Mouse (Mus musculus): Measurements from ENCODE around the gene Mgea5. TPM values are rescaled to one million over a fixed set of nuclear protein-coding genes. Genes with fewer than 3 reads are reported as not detected.

Mgea5 gene
- polyA plus RNA-seq, 1 experiment from 2014 or later, result 10.8 TPM

GRCm38 (mm10) chr19:45783933-45784576 lies 418 bp upstream of the Mgea5 start:
- peak overlapping the region; percentile 75 for H3K4me2 ChIP-seq (ENCODE audit: low read depth, low read length)
- H3K27ac ChIP-seq (ENCODE audit: low read depth), result peak overlapping the region; percentile 96
- no peaks in the 10 kb centered on the region for H3K27me3 ChIP-seq (ENCODE audit: insufficient read depth, low read length)
- no peak for TF ChIP-seq CTCF (IDR thresholded peaks at IDR 0.05; ENCODE audit: low read depth)
- no peak for TF ChIP-seq EP300 (IDR thresholded peaks at IDR 0.05; ENCODE audit: low read depth)
- no peak for DNase-seq
- no peaks in the 10 kb centered on the region for H3K9me3 ChIP-seq (ENCODE audit: low read length)
- peaks cover 24% of the 10 kb centered on the region for H3K36me3 ChIP-seq (replicated peaks; ENCODE audit: insufficient read depth, low read length)
- H3K4me1 ChIP-seq (ENCODE audit: insufficient read depth), result peaks cover 28% of the 10 kb centered on the region
- peak overlapping the region; percentile 53 for H3K9ac ChIP-seq (replicated peaks)
- peak; percentile 2 for ATAC-seq
- 33% methylated on average over 17 of the region's 17 CpGs for WGBS (ENCODE audit: insufficient replicate concordance)
- H3K4me3 ChIP-seq (ENCODE audit: low read depth, low read length), result peak overlapping the region; percentile 94

- H3K27me3 ChIP-seq (ENCODE audit: insufficient read depth, low read length), result no peaks in the 10 kb centered on the region
- DNase-seq (peak; percentile 85), ATAC-seq (peak; percentile 28)
- peak overlapping the region; percentile 84 for H3K9ac ChIP-seq (replicated peaks)
- peaks cover 28% of the 10 kb centered on the region for H3K4me1 ChIP-seq (ENCODE audit: insufficient read depth)
- no peak for TF ChIP-seq CTCF (IDR thresholded peaks at IDR 0.05; ENCODE audit: low read depth)
- TF ChIP-seq EP300 (IDR thresholded peaks at IDR 0.05; ENCODE audit: low read depth), result no peak
- H3K4me3 ChIP-seq (ENCODE audit: low read depth, low read length), result peak overlapping the region; percentile 94
- peak overlapping the region; percentile 96 for H3K27ac ChIP-seq (ENCODE audit: low read depth)
- peaks cover 39% of the 10 kb centered on the region for H3K36me3 ChIP-seq (replicated peaks; ENCODE audit: insufficient read depth, low read length)
- peak overlapping the region; percentile 90 for H3K4me2 ChIP-seq (ENCODE audit: low read depth, low read length)
- H3K9me3 ChIP-seq (ENCODE audit: low read length), result no peaks in the 10 kb centered on the region
- WGBS (ENCODE audit: insufficient replicate concordance), result under 1% methylated on average over 36 of the region's 36 CpGs
Measured at GRCm38 (mm10) chr19:45782315-45783001, 1.2 kb downstream of the Mgea5 start.

GRCm38 (mm10) chr19:45781676-45782075 lies 2.0 kb downstream of the Mgea5 start:
- Histone ChIP-seq H3K4me2 (ENCODE audit: low read depth, low read length) (peak overlapping the region; percentile 90), H3K36me3 (replicated peaks; ENCODE audit: insufficient read depth, low read length) (peaks cover 47% of the 10 kb centered on the region), H3K4me1 (ENCODE audit: insufficient read depth) (peaks cover 28% of the 10 kb centered on the region), H3K9ac (replicated peaks) (no peak overlapping the region), H3K27me3 (ENCODE audit: insufficient read depth, low read length) (no peaks in the 10 kb centered on the region), H3K27ac (ENCODE audit: low read depth) (no peak overlapping the region), H3K9me3 (ENCODE audit: low read length) (no peaks in the 10 kb centered on the region), H3K4me3 (ENCODE audit: low read depth, low read length) (peak overlapping the region; percentile 94)
- ATAC-seq, result no peak
- TF ChIP-seq EP300 (IDR thresholded peaks at IDR 0.05; ENCODE audit: low read depth), result no peak
- TF ChIP-seq CTCF (IDR thresholded peaks at IDR 0.05; ENCODE audit: low read depth), result no peak
- 57% methylated on average over 8 of the region's 8 CpGs for WGBS (ENCODE audit: insufficient replicate concordance)
- DNase-seq, result no peak

- Histone ChIP-seq H3K4me3 (ENCODE audit: low read depth, low read length) (peak overlapping the region; percentile 94; the same call in 1 of the 2 replicates), H3K36me3 (replicated peaks; ENCODE audit: insufficient read depth, low read length) (peaks cover 59% of the 10 kb centered on the region), H3K4me1 (ENCODE audit: insufficient read depth) (peaks cover 28% of the 10 kb centered on the region), H3K9me3 (ENCODE audit: low read length) (no peaks in the 10 kb centered on the region), H3K9ac (replicated peaks) (peak overlapping the region; percentile 41), H3K27me3 (ENCODE audit: insufficient read depth, low read length) (no peaks in the 10 kb centered on the region), H3K4me2 (ENCODE audit: low read depth, low read length) (peak overlapping the region; percentile 90), H3K27ac (ENCODE audit: low read depth) (no peak overlapping the region)
- no peak for ATAC-seq
- no peak for DNase-seq
- 70% methylated on average over 13 of the region's 13 CpGs for WGBS (ENCODE audit: insufficient replicate concordance)
- TF ChIP-seq EP300 (IDR thresholded peaks at IDR 0.05; ENCODE audit: low read depth) (no peak), CTCF (IDR thresholded peaks at IDR 0.05; ENCODE audit: low read depth) (no peak)
Measured at GRCm38 (mm10) chr19:45780350-45780915, 3.2 kb downstream of the Mgea5 start.

GRCm38 (mm10) chr19:45775486-45775885 lies 8.2 kb downstream of the Mgea5 start:
- Histone ChIP-seq H3K4me3 (ENCODE audit: low read depth, low read length) (no peak overlapping the region), H3K4me1 (ENCODE audit: insufficient read depth) (peaks cover 6% of the 10 kb centered on the region), H3K4me2 (ENCODE audit: low read depth, low read length) (no peak overlapping the region), H3K27ac (ENCODE audit: low read depth) (no peak overlapping the region), H3K36me3 (replicated peaks; ENCODE audit: insufficient read depth, low read length) (peaks cover 95% of the 10 kb centered on the region), H3K27me3 (ENCODE audit: insufficient read depth, low read length) (no peaks in the 10 kb centered on the region), H3K9me3 (ENCODE audit: low read length) (no peaks in the 10 kb centered on the region), H3K9ac (replicated peaks) (no peak overlapping the region)
- ATAC-seq (no peak), DNase-seq (no peak)
- TF ChIP-seq CTCF (IDR thresholded peaks at IDR 0.05; ENCODE audit: low read depth) (no peak), EP300 (IDR thresholded peaks at IDR 0.05; ENCODE audit: low read depth) (no peak)
- 79% methylated on average over 2 of the region's 2 CpGs for WGBS (ENCODE audit: insufficient replicate concordance)

GRCm38 (mm10) chr19:45771501-45771900 lies 12.1 kb downstream of the Mgea5 start:
- Histone ChIP-seq H3K4me1 (ENCODE audit: insufficient read depth) (no peaks in the 10 kb centered on the region), H3K4me2 (ENCODE audit: low read depth, low read length) (no peak overlapping the region), H3K9me3 (ENCODE audit: low read length) (no peaks in the 10 kb centered on the region), H3K27me3 (ENCODE audit: insufficient read depth, low read length) (no peaks in the 10 kb centered on the region), H3K9ac (replicated peaks) (no peak overlapping the region), H3K4me3 (ENCODE audit: low read depth, low read length) (no peak overlapping the region), H3K27ac (ENCODE audit: low read depth) (no peak overlapping the region), H3K36me3 (replicated peaks; ENCODE audit: insufficient read depth, low read length) (peaks cover 93% of the 10 kb centered on the region)
- WGBS (ENCODE audit: insufficient replicate concordance), result 83% methylated on average over 5 of the region's 5 CpGs
- DNase-seq (no peak), ATAC-seq (no peak)
- TF ChIP-seq EP300 (IDR thresholded peaks at IDR 0.05; ENCODE audit: low read depth) (no peak), CTCF (IDR thresholded peaks at IDR 0.05; ENCODE audit: low read depth) (no peak)
